Mouse (Mus musculus) spleen, postnatal 4 days (tissue): ENCODE measurements around the gene Gm7697.
"Not testable (repeated sequence)": the region's sequence is repeated elsewhere in the genome, so short reads cannot be mapped to it uniquely, and the experiment has no call there.

Experiments used
- DNase-seq, 2 experiments: peaks; one replicate each; pipeline ENCODE4 v3.0.0; 2022; ENCODE audit warnings: low spot score in 2 of 2

Gene Gm7697

GRCm38 (mm10) chr8:69522876-69523275, at the start of gene Gm7697:
Gm7697 (minus strand) TSS chr8:69522976.
- not testable (repeated sequence) for DNase-seq

- DNase-seq: peak in 1 of 2 experiments; percentile 68
Observed at GRCm38 (mm10) chr8:69551249-69551648, 28.5 kb upstream of the Gm7697 start.

- DNase-seq: not testable (repeated sequence)
Observed at GRCm38 (mm10) chr8:69549556-69549955, 26.8 kb upstream of the Gm7697 start.

- DNase-seq: peak in 1 of 2 experiments; percentile 65
Observed at GRCm38 (mm10) chr8:69548114-69548513, 25.3 kb upstream of the Gm7697 start.

- not testable (repeated sequence) for DNase-seq
Observed at GRCm38 (mm10) chr8:69547208-69547607, 24.4 kb upstream of the Gm7697 start.

GRCm38 (mm10) chr8:69545020-69545419, 22.2 kb upstream of the Gm7697 start:
- DNase-seq: not testable (repeated sequence)

- peak in 1 of 2 experiments; percentile 68 for DNase-seq
Observed at GRCm38 (mm10) chr8:69544511-69544910, 21.7 kb upstream of the Gm7697 start.

- DNase-seq: not testable (repeated sequence)
Observed at GRCm38 (mm10) chr8:69543984-69544383, 21.2 kb upstream of the Gm7697 start.

GRCm38 (mm10) chr8:69540764-69541163, 18.0 kb upstream of the Gm7697 start:
- not testable (repeated sequence) for DNase-seq

- not testable (repeated sequence) for DNase-seq
Observed at GRCm38 (mm10) chr8:69540331-69540730, 17.6 kb upstream of the Gm7697 start.

GRCm38 (mm10) chr8:69474946-69475345, 47.8 kb downstream of the Gm7697 start:
- not testable (repeated sequence) for DNase-seq

GRCm38 (mm10) chr8:69453465-69453864, 69.3 kb downstream of the Gm7697 start, which contains the start of gene Gm9495:
Gm9495 (minus strand) TSS chr8:69453565.
- DNase-seq: not testable (repeated sequence)
